ENCODE assay signal across 16 mouse cellular contexts in genomic region chr11:16804016-16804415, GRCm38 (mm10). TPM values are rescaled to one million over a fixed set of nuclear protein-coding genes. Genes with fewer than 3 reads are reported as not detected.
DNase-seq lines count a peak whose midpoint lies in the region; ATAC-seq and TF ChIP-seq lines count a peak whose summit lies in the region.
"Had no signal": no experiment of that assay in that cellular context is flagged by ENCODE, and none has a peak within 500 bp of the region (broad histone marks: within the 10 kb centered on the region; RNA-seq: fewer than 3 reads in every experiment).

No protein-coding gene starts in this region.

- TF ChIP-seq CTCF in liver, postnatal 0 days (IDR thresholded peaks at IDR 0.05; ENCODE audit: low read depth), result no peak
- TF ChIP-seq CTCF in cerebellum, adult 2 months (IDR thresholded peaks at IDR 0.05; ENCODE audit: borderline replicate concordance, insufficient read depth, low read depth, low read length), result no peak

- peaks cover 23% of the 10 kb centered on the region for H3K4me1 ChIP-seq in intestine, embryonic 14.5 days (replicated peaks; ENCODE audit: control insufficient read depth, insufficient read depth, low read length)
- peaks cover 14% of the 10 kb centered on the region for H3K4me1 ChIP-seq in kidney, embryonic 15.5 days
- H3K4me1 ChIP-seq in liver, postnatal 0 days (ENCODE audit: insufficient read depth), result peaks cover 34% of the 10 kb centered on the region
- H3K4me1 ChIP-seq in cerebellum, adult 2 months (ENCODE audit: control insufficient read depth, insufficient read depth, low read length), result no peaks in the 10 kb centered on the region
- H3K4me1 ChIP-seq: neural tube, embryonic 12.5 days had no signal

- no peak overlapping the region for H3K4me2 ChIP-seq in intestine, embryonic 14.5 days (ENCODE audit: low read length)
- H3K4me2 ChIP-seq in kidney, embryonic 15.5 days, result no peak overlapping the region
- H3K4me2 ChIP-seq in liver, postnatal 0 days (ENCODE audit: low read depth, low read length), result 0 out of 2 replicates have a peak overlapping the region, but pooled peaks have one; percentile 13
- H3K4me2 ChIP-seq: embryonic facial prominence, embryonic 15.5 days; neural tube, embryonic 12.5 days had no signal

- H3K9ac ChIP-seq in intestine, embryonic 14.5 days (ENCODE audit: low read length), result no peak overlapping the region
- H3K9ac ChIP-seq in kidney, embryonic 15.5 days, result no peak overlapping the region
- no peak overlapping the region for H3K9ac ChIP-seq in liver, postnatal 0 days (replicated peaks)
- H3K9ac ChIP-seq: embryonic facial prominence, embryonic 15.5 days; neural tube, embryonic 12.5 days had no signal

- ATAC-seq in intestine, embryonic 14.5 days (replicated peaks; ENCODE audit: low FRiP score, low TSS enrichment, low read depth), result 0 out of 2 replicates have a peak, but pooled peaks have one; percentile 17
- peak; percentile 75 for ATAC-seq in kidney, embryonic 15.5 days (replicated peaks; ENCODE audit: low FRiP score)
- ATAC-seq in liver, postnatal 0 days, result peak; percentile 74

- no peak for TF ChIP-seq POLR2A in cerebellum, adult 2 months (IDR thresholded peaks at IDR 0.05; ENCODE audit: borderline replicate concordance, insufficient read depth, low read length)

- no peak overlapping the region for H3K27ac ChIP-seq in intestine, embryonic 14.5 days (ENCODE audit: low read depth)
- H3K27ac ChIP-seq in kidney, embryonic 15.5 days, result no peak overlapping the region
- H3K27ac ChIP-seq in liver, postnatal 0 days (ENCODE audit: low read depth), result peak overlapping the region; percentile 76; the same call in 1 of the 2 replicates
- no peak overlapping the region for H3K27ac ChIP-seq in cerebellum, adult 2 months (ENCODE audit: insufficient read depth, low read length)
- H3K27ac ChIP-seq: embryonic facial prominence, embryonic 15.5 days; heart, adult 2 months; limb, embryonic 10.5 days; neural tube, embryonic 12.5 days had no signal

- WGBS in intestine, embryonic 14.5 days, result 89% methylated on average over 2 of the region's 2 CpGs
- 92% methylated on average over 2 of the region's 2 CpGs for WGBS in kidney, embryonic 15.5 days
- 61% methylated on average over 2 of the region's 2 CpGs for WGBS in liver, postnatal 0 days (ENCODE audit: insufficient replicate concordance)
- WGBS in cerebellum, adult 2 months, result 85% methylated on average over 2 of the region's 2 CpGs

- no peak overlapping the region for H3K4me3 ChIP-seq in intestine, embryonic 14.5 days (ENCODE audit: low read depth, low read length)
- H3K4me3 ChIP-seq in kidney, embryonic 15.5 days (replicated peaks), result no peak overlapping the region
- H3K4me3 ChIP-seq in liver, postnatal 0 days (ENCODE audit: low read depth, low read length), result no peak overlapping the region
- H3K4me3 ChIP-seq in cerebellum, adult 2 months (replicated peaks; ENCODE audit: insufficient read depth, low read depth, low read length), result no peak overlapping the region
- H3K4me3 ChIP-seq: embryonic facial prominence, embryonic 15.5 days; heart, adult 2 months; limb, embryonic 10.5 days; neural tube, embryonic 12.5 days had no signal

- H3K27me3 ChIP-seq in intestine, embryonic 14.5 days (replicated peaks; ENCODE audit: control insufficient read depth, insufficient read depth, low read length), result no peaks in the 10 kb centered on the region
- H3K27me3 ChIP-seq in kidney, embryonic 15.5 days, result no peaks in the 10 kb centered on the region
- H3K27me3 ChIP-seq in liver, postnatal 0 days (ENCODE audit: insufficient read depth, low read length), result no peaks in the 10 kb centered on the region
- H3K27me3 ChIP-seq in cerebellum, adult 2 months (ENCODE audit: control insufficient read depth, insufficient read depth, low read length), result no peaks in the 10 kb centered on the region
- H3K27me3 ChIP-seq: embryonic facial prominence, embryonic 15.5 days; neural tube, embryonic 12.5 days had no signal

- H3K9me3 ChIP-seq in intestine, embryonic 14.5 days (ENCODE audit: control insufficient read depth, low read length), result no peaks in the 10 kb centered on the region
- H3K9me3 ChIP-seq in kidney, embryonic 15.5 days (replicated peaks), result no peaks in the 10 kb centered on the region
- H3K9me3 ChIP-seq in liver, postnatal 0 days (ENCODE audit: low read length), result no peaks in the 10 kb centered on the region
- H3K9me3 ChIP-seq: embryonic facial prominence, embryonic 15.5 days; limb, embryonic 10.5 days; neural tube, embryonic 12.5 days had no signal

- H3K36me3 ChIP-seq in intestine, embryonic 14.5 days (ENCODE audit: control insufficient read depth, insufficient read depth, low read length), result no peaks in the 10 kb centered on the region
- H3K36me3 ChIP-seq in kidney, embryonic 15.5 days, result no peaks in the 10 kb centered on the region
- H3K36me3 ChIP-seq in liver, postnatal 0 days (replicated peaks; ENCODE audit: insufficient read depth, low read length), result no peaks in the 10 kb centered on the region
- H3K36me3 ChIP-seq: embryonic facial prominence, embryonic 15.5 days; limb, embryonic 10.5 days; neural tube, embryonic 12.5 days had no signal

- peak; percentile 76 for TF ChIP-seq EP300 in liver, postnatal 0 days (IDR thresholded peaks at IDR 0.05; ENCODE audit: low read depth)

- DNase-seq in NIH3T3 (ENCODE audit: low read depth), result peak; percentile 36
- no peak for DNase-seq in intestine, embryonic 14.5 days (ENCODE audit: low spot score)
- peak; percentile 31 for DNase-seq in liver, postnatal 0 days
- DNase-seq in natural killer cell, adult 2 months (ENCODE audit: low spot score in 2 of 2), result no peak
- no peak for DNase-seq in layer of hippocampus, postnatal 14 days (ENCODE audit: low spot score in 2 of 2)
- no peak for DNase-seq in cerebellum, adult 2 months
- DNase-seq: cerebellum, postnatal 14 days; embryo, embryonic 11 days; gastrocnemius, postnatal 10 days; heart, adult 2 months; lung, adult 18-20 months had no signal

RNA-seq across cellular contexts. Expression of gene Egfr, which starts 52.0 kb away (rescaled TPM):
- 21.2 and 21.4 TPM in 2 replicates for polyA plus RNA-seq in intestine, embryonic 14.5 days (2014; fragmentation: Nextera tagmentation; extraction: Ambion mirVana)
- 5.6 and 7.7 TPM in 2 replicates for polyA plus RNA-seq in kidney, embryonic 15.5 days (2015; fragmentation: Nextera tagmentation; extraction: Ambion mirVana)
- polyA plus RNA-seq in liver, postnatal 0 days (2015; fragmentation: Nextera tagmentation; extraction: Ambion mirVana), result 25.1 and 26.3 TPM in 2 replicates
- 10 to 100 TPM; 17.6 to 19.0 TPM for total RNA-seq in layer of hippocampus, postnatal 14 days (2021)
- polyA plus RNA-seq in cerebellum, adult 2 months (2012; rRNA removed), result 3.9 and 4.8 TPM in 2 replicates
- total RNA-seq: megakaryocyte-erythroid progenitor cell, adult 5-6 weeks had no signal

Comparison
In these comparisons a context has a peak if more than half of its experiments do, and no peak if none do; other contexts are left out.
1. DNase-seq: peak in NIH3T3 (single experiment) and liver, postnatal 0 days (single experiment); none in intestine, embryonic 14.5 days (single experiment), natural killer cell, adult 2 months (0 of 2), layer of hippocampus, postnatal 14 days (0 of 2) and cerebellum, adult 2 months (0 of 2).
2. ATAC-seq: peak in every context shown above with its lines; median percentile 75 in kidney, embryonic 15.5 days; 74 in liver, postnatal 0 days; 17 in intestine, embryonic 14.5 days.